Mouse (Mus musculus) left cerebral cortex, adult 11 months (tissue): ENCODE measurements at regions not wholly inside any gene's neighbourhood (a gene's known extent, or its start where the extent isn't known, plus 50 kb on each side); places are given as distances from the start of the nearest gene placed in this dataset.

Source experiments
- DNase-seq: peaks from one replicate; pipeline ENCODE4 v3.0.0; 2022; ENCODE audit warnings: low spot score

DNA sequence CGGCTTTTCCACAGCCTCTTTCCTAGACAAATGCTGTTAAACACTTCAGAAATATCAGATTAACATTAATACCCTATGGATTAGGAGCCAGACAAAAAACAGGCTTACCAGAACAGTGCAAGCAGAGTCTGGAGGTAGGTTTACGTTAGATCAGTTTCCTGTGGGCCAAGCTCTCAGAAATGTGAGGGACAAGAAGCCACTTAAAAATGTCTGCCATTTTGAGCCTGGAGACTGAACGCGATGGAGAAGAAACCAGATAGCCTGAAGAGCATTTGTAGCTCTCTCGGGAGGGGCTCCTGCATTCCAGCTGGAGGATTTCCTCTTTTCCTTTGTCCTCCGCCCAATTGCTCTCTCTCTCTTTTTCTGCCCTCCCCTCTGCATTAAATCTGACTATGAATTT, 239.1 kb upstream of the Sp4 start:
- DNase-seq, result no peak

DNA sequence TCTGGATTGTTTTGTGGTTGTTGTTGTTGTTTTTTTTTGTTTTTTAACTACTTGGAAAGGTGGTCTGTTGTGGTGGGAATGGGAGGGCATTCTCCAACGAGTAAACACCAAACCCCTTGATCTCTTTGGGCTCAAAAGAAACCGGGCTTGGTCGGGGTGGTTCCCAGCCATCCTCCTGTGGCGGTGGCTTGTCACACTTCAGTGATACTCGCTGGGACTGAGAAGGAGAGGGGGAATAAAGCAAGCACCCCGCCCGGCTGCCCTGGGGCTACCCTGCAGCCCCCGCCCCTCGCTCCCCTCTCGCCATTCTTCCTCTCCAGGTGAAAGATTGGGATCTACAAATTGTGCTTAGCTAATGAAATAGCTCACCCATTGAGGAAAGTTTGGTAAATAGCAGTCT, 229.3 kb upstream of the Sp4 start:
- no peak for DNase-seq

DNA sequence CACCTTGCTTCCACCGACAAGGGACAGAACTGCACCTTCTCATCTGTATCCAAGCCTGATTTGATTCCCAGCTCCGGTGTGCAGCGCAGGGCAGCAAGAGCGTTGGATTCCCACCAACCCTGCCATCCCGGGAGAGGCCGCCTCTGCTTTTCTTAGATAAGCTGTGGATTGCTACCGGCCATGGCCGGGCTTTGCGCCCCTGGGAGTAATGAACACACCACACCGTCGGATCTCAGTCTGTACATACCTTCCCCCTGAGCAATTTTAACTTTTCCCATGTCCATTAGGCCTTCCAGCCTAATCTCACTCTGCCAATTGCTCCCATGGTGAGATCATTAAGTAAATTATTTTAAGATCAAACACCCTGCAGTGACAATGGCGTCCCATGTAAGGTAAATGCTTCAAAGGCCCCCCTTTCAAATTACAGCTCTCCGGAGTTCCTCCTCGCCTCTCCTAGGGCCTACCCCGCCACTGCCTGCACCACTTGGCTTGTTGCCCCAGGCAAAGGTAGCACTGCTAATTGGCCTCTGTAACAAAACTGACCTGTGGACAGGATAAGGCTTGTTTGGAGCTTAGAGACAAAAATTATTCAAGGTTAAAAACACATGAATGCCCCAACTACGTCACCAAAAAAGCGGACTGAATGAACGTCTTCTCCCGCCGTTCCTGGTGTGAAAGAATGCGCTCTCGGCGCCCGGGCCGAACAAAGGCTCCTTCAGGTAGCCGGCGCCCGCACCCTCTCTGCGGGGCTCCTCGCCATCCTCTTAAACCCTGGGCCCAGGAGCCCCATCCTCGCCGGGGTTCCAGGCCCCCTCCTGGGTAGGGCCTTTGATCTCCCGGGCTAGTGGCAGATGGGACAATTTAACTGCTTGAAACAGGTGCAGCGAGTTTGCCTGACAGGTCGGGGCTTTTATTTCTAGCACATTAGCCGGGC, 228.5 kb upstream of the Sp4 start:
- no peak for DNase-seq

DNA sequence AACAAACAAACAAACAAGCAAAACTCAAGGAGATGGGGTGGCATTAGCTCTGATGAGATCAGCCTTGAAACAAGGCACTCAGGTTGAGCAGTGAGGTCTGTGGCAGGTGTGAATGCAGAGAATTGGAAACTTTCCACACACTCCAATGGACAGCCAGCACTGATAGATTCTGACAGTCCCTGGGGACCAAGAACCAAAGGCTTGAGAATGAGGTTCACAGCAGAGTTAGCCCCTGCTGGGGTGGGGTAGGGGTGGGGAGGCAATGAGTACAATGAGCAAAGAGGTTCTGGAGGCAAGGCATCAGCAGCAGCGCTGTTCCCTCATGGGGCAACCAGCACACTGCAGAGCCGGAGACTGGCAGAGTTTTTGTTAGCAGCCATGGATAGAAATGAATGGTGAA, 220.5 kb upstream of the Sp4 start:
- no peak for DNase-seq

DNA sequence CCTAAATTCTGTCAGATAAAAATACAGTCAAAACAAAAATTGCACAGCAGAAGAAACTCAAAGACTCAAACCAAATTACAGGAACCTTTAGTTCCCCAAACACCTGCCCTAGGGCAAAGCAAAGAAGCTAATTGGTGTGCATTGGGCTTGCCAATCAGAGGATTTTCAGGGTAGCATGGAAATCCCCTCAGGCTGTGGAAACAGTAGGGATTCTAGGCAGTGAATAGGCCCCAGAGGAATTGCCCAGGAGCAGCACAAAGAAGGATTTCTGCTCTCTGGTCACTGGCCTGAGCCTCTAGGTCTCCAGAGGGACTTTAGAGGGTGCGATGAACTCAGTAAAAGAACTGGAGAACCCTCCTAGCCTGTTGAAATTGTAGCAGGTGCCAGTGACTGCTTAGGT, 220.1 kb upstream of the Sp4 start:
- DNase-seq, result no peak

DNA sequence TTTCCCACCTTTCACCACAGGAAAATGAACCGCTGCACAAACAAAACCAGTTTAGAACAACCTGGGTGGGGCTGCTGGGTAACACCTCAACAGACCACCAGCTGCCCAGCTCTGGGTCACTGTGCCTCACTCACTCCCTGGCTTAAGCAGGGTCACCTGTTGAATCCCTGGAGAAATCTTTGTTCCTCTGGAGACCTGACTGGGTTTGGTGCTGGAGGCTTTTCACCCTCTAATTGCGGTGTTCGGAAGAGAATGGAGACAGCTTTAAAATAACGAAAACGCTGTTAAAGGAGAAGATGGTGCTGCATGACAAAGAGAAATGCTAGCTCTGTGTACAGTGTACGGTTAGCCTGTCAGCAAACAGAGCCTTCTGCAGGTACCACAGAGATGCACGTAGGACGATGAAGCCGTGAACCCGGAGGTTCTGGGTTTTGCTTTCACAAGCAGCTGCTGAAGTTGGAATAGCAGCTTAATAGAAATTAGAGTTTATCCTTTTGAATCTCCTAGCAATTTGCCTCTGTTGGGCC, 218.6 kb upstream of the Sp4 start:
- DNase-seq, result no peak

DNA sequence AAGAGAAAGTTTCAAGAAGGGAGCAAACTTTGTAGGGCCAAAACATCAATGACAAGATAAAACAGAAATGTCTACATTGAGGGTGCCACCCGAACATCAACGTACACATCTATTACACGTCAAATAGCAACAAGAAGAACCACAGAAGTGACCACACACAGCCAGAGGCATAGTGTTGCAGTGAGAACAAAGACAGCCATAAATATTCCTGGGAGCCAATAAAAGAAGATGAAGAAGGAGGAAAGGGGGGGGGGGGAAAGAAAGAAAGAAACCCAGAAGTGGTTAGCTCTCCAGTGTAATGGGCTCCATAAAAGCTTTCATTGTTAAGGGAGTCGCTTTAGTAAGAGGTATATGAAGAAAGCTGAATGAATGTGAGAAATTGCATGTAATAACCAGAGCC, 209.7 kb upstream of the Sp4 start:
- DNase-seq, result no peak

DNA sequence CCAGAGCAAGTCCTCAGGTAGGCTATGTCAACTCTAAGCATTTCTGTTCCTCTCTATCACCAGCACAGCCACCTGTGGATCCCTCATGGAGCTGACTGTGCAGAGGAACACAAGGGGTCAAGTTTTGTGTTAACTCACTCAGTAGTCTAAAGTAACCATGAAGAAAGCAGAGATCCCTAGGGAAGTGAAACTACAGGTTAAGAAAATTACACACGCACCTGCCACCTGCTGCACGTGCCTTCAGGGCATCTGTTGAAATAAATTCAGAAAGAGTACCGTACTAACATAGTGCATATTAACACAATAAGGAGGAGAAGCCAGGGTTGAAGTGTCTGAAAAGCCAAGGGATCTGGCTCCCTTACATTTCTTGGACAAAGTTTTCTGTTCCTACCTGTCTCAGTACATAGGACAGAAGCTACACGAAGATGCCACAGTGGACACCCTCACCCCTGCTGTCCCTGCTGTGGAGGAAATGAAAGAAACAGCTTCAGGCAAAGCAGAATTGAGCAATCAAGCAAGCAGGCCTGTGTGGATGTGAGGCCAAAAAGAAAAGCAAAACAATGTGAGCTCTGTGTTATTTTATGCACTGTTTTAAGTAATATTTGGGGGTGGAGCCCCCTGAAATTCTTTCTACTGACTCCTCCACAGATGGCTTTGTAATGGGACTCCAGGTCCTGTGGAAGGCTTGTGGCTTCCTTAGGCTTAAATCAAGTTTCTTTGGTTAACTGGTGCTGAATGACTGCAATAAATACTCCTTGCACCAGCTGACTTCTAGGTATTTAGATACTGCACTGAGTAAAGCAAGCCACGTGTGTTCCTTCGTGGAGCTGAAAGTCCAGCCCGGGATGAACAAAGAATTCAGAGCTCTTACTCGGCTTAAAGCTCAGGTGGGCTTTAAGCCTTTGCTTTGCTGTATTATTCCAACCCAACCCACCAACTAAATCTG, 208.0 kb upstream of the Sp4 start:
- DNase-seq, result no peak

DNA sequence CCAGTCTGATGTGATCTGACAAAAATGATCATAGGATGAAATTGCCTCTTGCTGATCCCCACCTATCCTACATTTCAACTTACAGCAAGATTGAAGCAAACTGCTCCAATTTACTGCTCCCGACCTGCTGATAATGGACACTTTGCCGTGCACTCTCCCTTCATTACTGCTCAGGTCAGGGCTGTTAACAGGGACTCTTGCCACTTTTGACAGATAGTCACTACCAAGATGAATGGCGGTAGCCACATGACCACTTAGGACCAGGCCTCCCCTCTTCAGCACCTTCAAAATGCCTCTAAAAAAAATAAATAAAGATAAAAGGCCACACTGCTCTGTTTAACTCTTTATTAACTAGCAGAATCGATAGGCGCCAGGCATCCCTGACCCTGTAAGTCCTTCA, 199.2 kb upstream of the Sp4 start:
- no peak for DNase-seq

DNA sequence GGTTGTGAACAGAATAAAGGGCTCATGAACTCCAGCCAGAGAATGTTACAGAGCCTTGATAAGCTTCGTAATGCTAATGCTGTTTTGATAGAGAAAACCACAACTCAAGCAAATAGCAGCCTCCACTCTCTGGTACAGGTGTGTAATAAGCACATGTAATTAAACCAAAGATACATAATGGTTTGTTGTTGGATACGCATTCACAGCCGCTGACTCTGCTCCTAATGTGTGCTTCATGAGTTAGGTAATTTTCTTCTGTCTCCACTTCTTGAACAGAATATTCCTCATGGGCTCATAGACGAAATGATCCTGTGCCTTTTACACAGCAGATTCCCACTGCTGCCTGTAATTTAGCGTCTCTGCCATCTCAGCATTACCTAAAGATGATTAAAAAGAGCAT, 186.8 kb upstream of the Sp4 start:
- no peak for DNase-seq

DNA sequence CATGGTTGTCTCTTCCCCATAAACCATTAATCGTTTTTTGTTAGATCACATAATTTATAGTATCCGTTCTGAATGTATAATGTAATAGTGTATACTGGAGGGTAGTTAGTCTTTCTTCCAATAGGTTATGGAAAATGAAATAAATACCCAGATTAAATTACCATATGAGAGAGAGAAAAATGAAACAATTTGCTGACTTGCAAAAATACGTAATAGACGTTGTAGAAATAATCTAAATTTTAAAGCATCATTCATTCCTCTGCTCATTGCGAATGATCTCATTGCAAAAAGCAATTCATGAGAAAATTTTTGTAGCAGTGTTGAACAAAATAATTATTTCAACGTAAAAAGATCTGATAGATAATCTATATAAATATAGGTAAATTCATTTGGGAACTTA, 185.2 kb upstream of the Sp4 start:
- DNase-seq, result no peak

DNA sequence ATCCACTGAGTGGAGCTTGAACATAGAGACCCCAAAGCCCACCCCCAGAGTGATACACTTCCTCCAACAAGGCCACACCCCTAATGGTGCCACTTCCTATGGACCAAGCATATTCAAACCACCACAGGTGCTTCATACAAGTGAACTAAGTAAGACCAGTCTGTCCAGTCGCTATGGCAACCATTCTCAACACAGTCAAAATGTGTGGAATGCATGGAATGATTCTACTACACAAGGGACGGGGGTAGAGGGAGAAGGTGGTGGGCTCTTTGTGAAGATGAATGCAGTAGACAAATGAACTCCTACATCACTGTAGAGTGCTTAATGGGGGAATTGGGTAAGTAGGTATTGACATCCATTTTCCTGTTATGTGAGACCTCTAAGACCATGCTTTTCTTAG, 180.1 kb upstream of the Sp4 start:
- no peak for DNase-seq

DNA sequence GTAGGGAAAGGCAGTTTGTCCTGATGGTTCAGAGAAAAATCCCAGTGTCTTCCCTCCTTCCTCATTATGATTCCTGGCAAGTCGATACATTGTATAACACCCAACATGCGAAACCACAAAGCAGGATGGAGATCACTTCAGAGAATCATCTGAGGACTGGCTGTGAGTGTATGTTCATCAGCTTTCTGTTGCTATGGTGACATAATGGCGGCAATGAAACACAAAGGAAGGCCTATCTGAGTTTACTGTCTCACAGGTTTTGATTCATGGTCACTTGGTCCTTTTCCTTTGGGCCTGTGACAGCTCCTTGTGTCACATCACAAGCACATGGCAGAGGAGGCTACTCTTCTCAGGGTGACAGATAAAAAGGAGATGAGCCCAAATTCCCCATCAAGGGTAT, 173.5 kb upstream of the Sp4 start:
- no peak for DNase-seq

DNA sequence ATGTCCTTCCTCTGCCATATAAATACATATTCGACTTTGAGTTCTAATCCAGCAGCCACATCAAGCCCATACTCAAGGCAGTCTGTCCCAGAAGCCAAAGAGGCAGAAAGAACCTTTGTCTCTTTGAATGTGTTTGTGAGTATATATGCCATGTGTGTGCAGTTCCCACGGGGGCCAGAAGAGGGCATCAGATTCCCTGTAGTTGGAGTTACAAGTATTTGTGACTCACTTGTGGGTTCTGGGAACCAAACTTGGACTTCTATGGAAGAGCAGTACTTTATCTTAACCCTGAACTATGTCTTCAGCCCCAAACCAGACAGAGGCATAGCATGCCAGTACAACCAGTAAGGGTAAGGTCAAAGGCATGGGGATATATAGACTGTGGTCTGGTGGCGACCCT, 165.6 kb upstream of the Sp4 start:
- DNase-seq, result no peak

DNA sequence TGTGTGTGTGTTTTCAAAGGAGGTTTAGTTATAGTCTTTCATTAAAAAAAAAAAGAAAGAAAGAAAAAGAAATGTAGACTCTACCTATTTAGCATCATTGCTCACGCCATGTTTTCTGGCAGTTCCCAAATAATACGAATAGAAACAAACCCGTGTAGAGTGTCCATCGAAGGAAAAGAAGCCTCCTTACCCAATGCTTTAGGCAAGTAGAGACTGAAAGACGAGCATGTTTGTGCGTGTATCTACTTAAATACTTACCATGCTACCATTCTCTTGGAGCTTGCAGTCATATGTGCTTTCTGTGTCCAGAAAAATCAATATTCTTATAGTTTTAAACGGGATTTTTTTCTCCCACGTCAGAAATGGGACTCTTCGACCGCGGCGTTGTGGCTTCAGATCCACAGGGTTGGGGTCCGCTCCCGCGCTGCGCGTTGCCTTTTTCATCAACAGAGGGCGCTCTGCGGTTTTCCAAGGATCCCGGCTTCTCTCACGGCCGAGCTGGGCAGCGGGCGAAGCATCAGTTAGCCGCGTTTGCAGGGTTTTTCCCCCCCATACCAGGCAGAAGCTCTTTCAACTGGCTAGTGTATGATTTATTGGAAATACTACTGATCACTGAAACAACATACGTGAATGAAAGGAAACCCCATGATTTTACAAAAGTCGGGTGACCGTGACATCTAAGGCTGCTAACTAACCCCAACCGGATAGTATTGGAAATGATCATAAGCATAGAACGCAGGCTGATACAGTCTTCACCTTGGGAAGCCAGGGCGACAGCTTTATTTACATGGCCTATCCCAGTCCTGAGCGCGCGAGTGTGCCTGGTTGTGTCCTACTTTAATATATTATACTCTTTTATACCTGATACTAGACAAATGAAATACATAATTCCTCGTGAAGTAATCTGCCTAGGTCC, 156.5 kb upstream of the Sp4 start:
- peak; percentile 33 for DNase-seq

DNA sequence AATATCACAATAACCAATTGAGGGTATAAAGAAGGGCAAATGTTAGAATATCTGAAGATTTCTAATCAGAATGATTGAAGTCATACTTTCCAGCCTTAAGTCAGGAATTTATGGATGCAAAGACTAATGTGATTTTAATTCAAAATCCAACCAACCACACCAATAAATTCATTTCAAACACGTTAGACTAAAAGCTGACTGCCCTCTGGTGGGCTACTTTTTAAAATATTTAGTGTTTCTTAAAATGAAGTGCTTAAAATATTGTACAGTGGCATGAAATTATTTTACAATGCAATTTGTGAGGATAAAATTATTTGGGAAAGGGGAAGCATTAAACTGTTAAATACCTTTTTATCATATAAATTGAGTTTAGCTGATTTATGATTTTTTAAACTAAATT, 154.4 kb upstream of the Sp4 start:
- DNase-seq, result no peak

DNA sequence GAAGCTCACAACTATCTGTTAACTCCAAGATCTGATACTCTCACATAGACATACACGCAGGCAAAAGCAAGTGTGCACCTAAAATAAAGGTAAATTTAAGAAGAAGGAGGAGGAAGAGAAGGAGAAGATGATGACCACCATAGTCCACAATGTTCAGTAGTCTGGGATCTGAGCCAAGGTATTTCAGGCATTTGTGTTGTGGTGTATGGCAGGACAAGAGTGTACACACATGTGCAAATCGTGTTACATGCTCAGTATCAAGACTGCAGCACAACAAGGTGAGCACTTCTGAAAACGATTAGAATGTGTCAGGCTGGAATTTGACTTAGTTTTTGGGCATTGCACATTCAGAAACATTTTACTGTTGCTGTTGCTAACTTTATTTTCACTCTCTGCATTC, 138.4 kb upstream of the Sp4 start:
- DNase-seq, result no peak

DNA sequence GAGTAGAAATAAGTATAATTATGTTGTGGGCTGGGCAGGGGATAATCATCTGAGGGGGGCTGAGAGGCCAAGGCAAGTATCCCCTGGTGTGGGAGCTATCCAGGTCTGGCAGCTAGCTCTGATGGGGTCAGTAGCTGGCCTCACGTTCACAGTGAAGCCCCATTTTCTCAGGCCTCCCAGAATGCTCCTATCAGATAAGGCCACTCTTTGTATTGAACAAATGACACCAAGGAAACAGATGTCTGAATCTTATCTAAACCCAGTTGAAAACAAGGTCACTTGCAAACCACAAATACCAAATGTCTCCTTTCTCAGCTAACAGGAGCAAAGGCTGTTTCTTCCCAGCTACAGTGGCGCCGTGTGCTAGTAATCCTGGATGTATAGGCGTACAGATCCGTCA, 137.6 kb upstream of the Sp4 start:
- no peak for DNase-seq

DNA sequence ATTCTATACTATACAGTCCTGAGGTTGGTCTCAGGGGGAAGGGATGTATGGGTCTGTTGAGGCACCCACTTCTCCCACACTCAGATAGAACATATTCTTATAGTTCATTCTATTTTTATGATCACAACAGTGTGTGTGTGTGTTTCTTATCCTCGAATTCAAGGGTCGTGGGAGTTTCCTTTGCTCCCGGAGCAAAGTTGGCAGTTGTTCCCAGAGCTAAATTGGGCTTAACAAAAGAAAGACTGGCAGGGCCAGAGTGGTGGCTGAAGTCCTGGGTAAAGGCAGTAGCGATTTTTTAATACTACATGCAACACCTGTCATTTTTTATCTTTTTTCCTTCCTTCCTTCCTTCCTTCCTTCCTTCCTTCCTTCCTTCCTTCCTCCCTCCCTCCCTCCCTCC, 131.5 kb upstream of the Sp4 start:
- DNase-seq, result no peak

DNA sequence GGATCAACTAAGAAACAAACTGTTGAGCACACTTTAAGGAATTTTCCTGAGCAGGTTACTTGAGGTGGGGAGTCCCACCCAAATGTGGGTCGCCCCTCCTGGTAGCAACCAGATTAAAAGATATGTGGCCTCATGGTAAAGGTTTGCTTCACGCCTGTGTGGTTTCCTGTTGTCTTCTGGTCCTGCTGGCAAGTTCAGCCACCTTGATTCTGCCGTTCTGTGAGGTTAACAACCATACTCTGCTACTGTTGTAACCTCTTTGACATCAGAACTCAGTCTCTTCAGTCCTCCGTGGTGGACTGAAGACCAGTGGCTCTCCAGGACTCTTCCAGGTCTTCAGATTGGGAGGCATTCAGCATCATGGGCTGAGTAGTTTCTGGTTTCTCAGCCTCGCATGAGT, 127.1 kb upstream of the Sp4 start:
- DNase-seq, result no peak

DNA sequence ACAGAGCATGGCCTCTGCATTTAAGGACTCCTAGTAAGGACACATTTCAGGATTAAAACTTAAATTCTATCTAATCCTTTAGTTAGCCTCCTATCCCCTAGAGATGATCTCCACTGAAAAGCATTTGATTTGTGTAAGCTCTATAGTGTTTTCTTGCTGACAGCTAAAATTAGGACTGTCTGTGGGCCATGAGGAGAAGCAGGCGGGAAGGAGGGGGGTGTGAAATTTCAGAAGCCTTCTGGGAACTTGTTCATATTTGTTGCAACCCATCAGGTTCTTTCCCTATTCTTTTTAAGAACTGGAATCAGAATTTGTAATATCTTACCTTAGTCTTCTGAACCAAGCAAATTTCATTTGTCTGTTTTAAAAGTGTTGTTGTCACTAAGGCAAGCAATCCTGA, 114.7 kb upstream of the Sp4 start:
- no peak for DNase-seq
